Comparison of ENCODE assay signal across 20 mouse cellular contexts in the genomic region with DNA sequence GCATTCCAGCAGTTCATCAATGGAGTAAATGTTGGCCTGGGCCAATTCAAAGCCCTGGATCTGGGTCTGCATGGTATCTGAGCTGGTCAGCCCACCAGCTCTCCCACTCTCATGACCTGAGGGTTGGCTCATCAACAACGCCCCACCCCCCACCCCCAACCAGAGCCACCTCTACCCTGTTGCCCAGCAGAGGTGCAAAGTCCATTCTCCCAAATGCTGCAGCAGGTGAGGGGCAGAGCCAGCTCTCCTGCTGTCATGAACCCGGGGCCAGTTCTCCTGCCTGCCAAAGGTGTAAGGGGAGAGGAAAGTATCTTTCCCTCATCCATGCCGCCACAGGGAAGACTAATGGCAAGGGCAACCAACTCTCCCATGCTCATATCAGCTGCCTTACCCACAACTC. TPM values are rescaled to one million over a fixed set of nuclear protein-coding genes. Genes with fewer than 3 reads are reported as not detected.
DNase-seq lines count a peak whose midpoint lies in the region; ATAC-seq lines count a peak whose summit lies in the region.
"Had no signal": no experiment of that assay in that cellular context is flagged by ENCODE, and none has a peak within 500 bp of the region (broad histone marks: within the 10 kb centered on the region; RNA-seq: fewer than 3 reads in every experiment).

No protein-coding gene starts in this region.

- no peaks in the 10 kb centered on the region for H3K4me1 ChIP-seq in liver, embryonic 11.5 days (replicated peaks; ENCODE audit: control insufficient read depth, insufficient read depth, low read length)
- H3K4me1 ChIP-seq in liver, embryonic 12.5 days, result no peaks in the 10 kb centered on the region
- H3K4me1 ChIP-seq in liver, embryonic 16.5 days (ENCODE audit: control insufficient read depth, low read depth, low read length), result no peaks in the 10 kb centered on the region
- no peaks in the 10 kb centered on the region for H3K4me1 ChIP-seq in heart, embryonic 12.5 days (replicated peaks)
- H3K4me1 ChIP-seq: embryonic facial prominence, embryonic 10.5 days; embryonic facial prominence, embryonic 12.5 days; forebrain, embryonic 13.5 days; forebrain, embryonic 15.5 days had no signal

- DNase-seq in liver, result peak; percentile 18
- no peak for DNase-seq in liver, embryonic 11.5 days (ENCODE audit: low spot score)
- no peak for DNase-seq in adrenal gland, postnatal 25 days
- DNase-seq in left cerebral cortex, adult 8-10 months (ENCODE audit: low spot score in 2 of 2), result no peak
- DNase-seq: adrenal gland, adult 2 months; adrenal gland, postnatal 10 days; adrenal gland, postnatal 36 days; cerebellum, adult 11-12 months; cerebellum, adult 2 months; cerebellum, adult 9-10 months; cerebellum, postnatal 10 days; cerebellum, postnatal 25 days had no signal

- no peaks in the 10 kb centered on the region for H3K9me3 ChIP-seq in liver, embryonic 11.5 days (ENCODE audit: control insufficient read depth, low read length)
- no peaks in the 10 kb centered on the region for H3K9me3 ChIP-seq in liver, embryonic 12.5 days (replicated peaks)
- no peaks in the 10 kb centered on the region for H3K9me3 ChIP-seq in liver, embryonic 16.5 days (replicated peaks; ENCODE audit: control insufficient read depth, low read length)
- H3K9me3 ChIP-seq in heart, embryonic 12.5 days (replicated peaks), result no peaks in the 10 kb centered on the region
- H3K9me3 ChIP-seq: embryonic facial prominence, embryonic 10.5 days; embryonic facial prominence, embryonic 12.5 days; forebrain, embryonic 13.5 days; forebrain, embryonic 15.5 days had no signal

- WGBS in liver, embryonic 11.5 days, result 52% methylated on average over 3 of the region's 3 CpGs
- WGBS in liver, embryonic 12.5 days (ENCODE audit: insufficient replicate concordance), result 45% methylated on average over 3 of the region's 3 CpGs
- 54% methylated on average over 3 of the region's 3 CpGs for WGBS in liver, embryonic 16.5 days (ENCODE audit: insufficient replicate concordance)
- WGBS in heart, embryonic 12.5 days, result 57% methylated on average over 3 of the region's 3 CpGs

- no peak for ATAC-seq in liver, embryonic 11.5 days (replicated peaks; ENCODE audit: low FRiP score)
- ATAC-seq in liver, embryonic 12.5 days, result 0 out of 2 replicates have a peak, but pooled peaks have one; percentile 15
- 0 out of 2 replicates have a peak, but pooled peaks have one; percentile 11 for ATAC-seq in liver, embryonic 16.5 days (ENCODE audit: low read depth)
- no peak for ATAC-seq in heart, embryonic 12.5 days (ENCODE audit: insufficient number of reproducible peaks, low FRiP score)
- ATAC-seq: forebrain, embryonic 13.5 days; forebrain, embryonic 15.5 days had no signal

- no peak overlapping the region for H3K4me2 ChIP-seq in liver, embryonic 11.5 days
- no peak overlapping the region for H3K4me2 ChIP-seq in liver, embryonic 12.5 days
- H3K4me2 ChIP-seq in liver, embryonic 16.5 days (ENCODE audit: low read depth, low read length), result no peak overlapping the region
- H3K4me2 ChIP-seq in heart, embryonic 12.5 days, result no peak overlapping the region
- H3K4me2 ChIP-seq: embryonic facial prominence, embryonic 12.5 days; forebrain, embryonic 13.5 days; forebrain, embryonic 15.5 days had no signal

- H3K27ac ChIP-seq in liver, embryonic 11.5 days (ENCODE audit: low read depth, low read length), result no peak overlapping the region
- no peak overlapping the region for H3K27ac ChIP-seq in liver, embryonic 12.5 days
- H3K27ac ChIP-seq in liver, embryonic 16.5 days (ENCODE audit: low read length), result no peak overlapping the region
- H3K27ac ChIP-seq in heart, embryonic 12.5 days (ENCODE audit: poor library complexity, severe bottlenecking), result no peak overlapping the region
- H3K27ac ChIP-seq: embryonic facial prominence, embryonic 10.5 days; embryonic facial prominence, embryonic 12.5 days; forebrain, embryonic 13.5 days; forebrain, embryonic 15.5 days had no signal

- H3K27me3 ChIP-seq in liver, embryonic 11.5 days (replicated peaks; ENCODE audit: control insufficient read depth, insufficient read depth, low read length), result peaks cover 3% of the 10 kb centered on the region; the same call in 1 of the 2 replicates
- peaks cover 12% of the 10 kb centered on the region for H3K27me3 ChIP-seq in liver, embryonic 12.5 days (replicated peaks)
- peaks cover under 1% of the 10 kb centered on the region for H3K27me3 ChIP-seq in liver, embryonic 16.5 days (ENCODE audit: control insufficient read depth, insufficient read depth, low read depth, low read length)
- H3K27me3 ChIP-seq in heart, embryonic 12.5 days (replicated peaks), result peaks cover 9% of the 10 kb centered on the region; the same call in 1 of the 2 replicates
- H3K27me3 ChIP-seq: forebrain, embryonic 15.5 days had no signal

- H3K4me3 ChIP-seq in liver, embryonic 11.5 days (ENCODE audit: low read depth, low read length), result no peak overlapping the region
- no peak overlapping the region for H3K4me3 ChIP-seq in liver, embryonic 12.5 days
- no peak overlapping the region for H3K4me3 ChIP-seq in liver, embryonic 16.5 days (ENCODE audit: low read depth, low read length)
- H3K4me3 ChIP-seq in heart, embryonic 12.5 days, result no peak overlapping the region
- H3K4me3 ChIP-seq: embryonic facial prominence, embryonic 10.5 days; embryonic facial prominence, embryonic 12.5 days; forebrain, embryonic 13.5 days; forebrain, embryonic 15.5 days had no signal

- H3K36me3 ChIP-seq in liver, embryonic 11.5 days (ENCODE audit: control insufficient read depth, insufficient read depth, low read length), result no peaks in the 10 kb centered on the region
- no peaks in the 10 kb centered on the region for H3K36me3 ChIP-seq in liver, embryonic 12.5 days
- H3K36me3 ChIP-seq in liver, embryonic 16.5 days (ENCODE audit: control insufficient read depth, insufficient read depth), result no peaks in the 10 kb centered on the region
- H3K36me3 ChIP-seq in heart, embryonic 12.5 days, result no peaks in the 10 kb centered on the region
- H3K36me3 ChIP-seq: embryonic facial prominence, embryonic 10.5 days; embryonic facial prominence, embryonic 12.5 days; forebrain, embryonic 15.5 days had no signal

- no peak overlapping the region for H3K9ac ChIP-seq in liver, embryonic 11.5 days (ENCODE audit: low read depth, low read length)
- H3K9ac ChIP-seq in liver, embryonic 12.5 days, result no peak overlapping the region
- no peak overlapping the region for H3K9ac ChIP-seq in liver, embryonic 16.5 days (ENCODE audit: low read depth, low read length)
- no peak overlapping the region for H3K9ac ChIP-seq in heart, embryonic 12.5 days
- H3K9ac ChIP-seq: embryonic facial prominence, embryonic 12.5 days; forebrain, embryonic 13.5 days; forebrain, embryonic 15.5 days had no signal

RNA-seq across cellular contexts. Expression of gene Fam81a, which starts 5.3 kb away (rescaled TPM):
- polyA plus RNA-seq in liver, embryonic 11.5 days (2014; fragmentation: Nextera tagmentation; extraction: Ambion mirVana), result 1.6 and 2.9 TPM in 2 replicates
- polyA plus RNA-seq in liver, embryonic 12.5 days (2016; fragmentation: Nextera tagmentation; extraction: Ambion mirVana), result 0.74 and 0.98 TPM in 2 replicates
- 0.44 and 0.54 TPM in 2 replicates for polyA plus RNA-seq in liver, embryonic 16.5 days (2015; fragmentation: Nextera tagmentation; extraction: Ambion mirVana)
- polyA plus RNA-seq in heart, embryonic 12.5 days (2016; fragmentation: Nextera tagmentation; extraction: Ambion mirVana), result 31.5 and 35.0 TPM in 2 replicates
- total RNA-seq in adrenal gland, postnatal 25 days (2021), result 4.0 and 4.1 TPM in 2 replicates
- 100 to 1,000 TPM; 144 to 155 (median 151) TPM for total RNA-seq in left cerebral cortex, adult 8-10 months (2022)
- total RNA-seq: MEL had no signal

RNA-seq across cellular contexts. Expression of gene Myo1e, which starts 59.5 kb away (rescaled TPM):
- polyA plus RNA-seq in liver, embryonic 11.5 days (2014; fragmentation: Nextera tagmentation; extraction: Ambion mirVana), result 5.9 and 6.1 TPM in 2 replicates
- polyA plus RNA-seq in liver, embryonic 12.5 days (2016; fragmentation: Nextera tagmentation; extraction: Ambion mirVana), result 4.0 and 4.2 TPM in 2 replicates
- polyA plus RNA-seq in liver, embryonic 16.5 days (2015; fragmentation: Nextera tagmentation; extraction: Ambion mirVana), result 3.9 and 5.1 TPM in 2 replicates
- 15.2 and 16.2 TPM in 2 replicates for polyA plus RNA-seq in heart, embryonic 12.5 days (2016; fragmentation: Nextera tagmentation; extraction: Ambion mirVana)
- 24.5 TPM in 2 replicates for total RNA-seq in adrenal gland, postnatal 25 days (2021)
- 10 to 100 TPM; 12.6 to 23.5 (median 15.5) TPM for total RNA-seq in left cerebral cortex, adult 8-10 months (2022)

Comparison
In these comparisons a context has a peak if more than half of its experiments do, and no peak if none do; other contexts are left out.
1. ATAC-seq: peak in liver, embryonic 12.5 days (single experiment) and liver, embryonic 16.5 days (single experiment); none in liver, embryonic 11.5 days (single experiment) and heart, embryonic 12.5 days (single experiment).